23 mouse cellular contexts compared by ENCODE assay signal in genomic region chr7:98484878-98485277, GRCm38 (mm10). TPM values are rescaled to one million over a fixed set of nuclear protein-coding genes. Genes with fewer than 3 reads are reported as not detected.
DNase-seq lines count a peak whose midpoint lies in the region; TF ChIP-seq lines count a peak whose summit lies in the region.
"Had no signal": no experiment of that assay in that cellular context is flagged by ENCODE, and none has a peak within 500 bp of the region (broad histone marks: within the 10 kb centered on the region; RNA-seq: fewer than 3 reads in every experiment).

No protein-coding gene starts in this region.

- no peak overlapping the region for H3K4me3 ChIP-seq in left cerebral cortex, adult 2 months
- H3K4me3 ChIP-seq: forebrain, embryonic 10.5 days; forebrain, embryonic 13.5 days; heart, embryonic 12.5 days; heart, embryonic 15.5 days; hindbrain, embryonic 10.5 days; hindbrain, embryonic 13.5 days; intestine, embryonic 15.5 days had no signal

- intact Hi-C loops in left cerebral cortex, adult 2 months (cut with DNase I), result loop anchor here (5.0 kb wide), 1 partner anchor 212 kb away; no protein-coding TSS in a partner anchor
- intact Hi-C loops in left cerebral cortex, postnatal 36 days (cut with DNase I), result loop anchor here (5.0 kb wide), 4 partner anchors 57 to 352 kb away; partner anchors contain the start of gene Wnt11

- TF ChIP-seq CTCF in left cerebral cortex, adult 2 months (IDR thresholded peaks at IDR 0.05), result no peak

- peak overlapping the region; percentile 47; the same call in 1 of the 2 replicates for H3K27ac ChIP-seq in left cerebral cortex, adult 2 months
- H3K27ac ChIP-seq: forebrain, embryonic 10.5 days; forebrain, embryonic 13.5 days; hindbrain, embryonic 10.5 days; hindbrain, embryonic 13.5 days; intestine, embryonic 15.5 days had no signal

- DNase-seq in left cerebral cortex, adult 2 months (ENCODE audit: extremely low spot score in 1 of 2, low spot score in 2 of 2), result no peak
- DNase-seq in left cerebral cortex, postnatal 36 days (ENCODE audit: low spot score in 2 of 2), result no peak
- peak; percentile 48 for DNase-seq in CD4-positive, CD25-positive, alpha-beta regulatory T cell, adult 2 months (ENCODE audit: low read depth, low spot score)
- DNase-seq in brain, adult 2 months (ENCODE audit: low read depth, low spot score), result peak; percentile 47
- no peak for DNase-seq in thymus, postnatal 14 days
- DNase-seq in right cerebral cortex, postnatal 10 days (ENCODE audit: low spot score in 2 of 2), result no peak
- DNase-seq: adrenal gland, adult 2 months; adrenal gland, postnatal 14 days; cerebellum, adult 11-12 months; cerebellum, adult 9-10 months; cerebellum, postnatal 14 days; gastrocnemius, postnatal 10 days; gastrocnemius, postnatal 36 days had no signal

RNA-seq across cellular contexts. Expression of gene Lrrc32, which starts 4.2 kb away (rescaled TPM):
- 1 to 10 TPM; 5.0 to 8.0 TPM for total RNA-seq in left cerebral cortex, adult 2 months (2021)
- 1 to 10 TPM; 5.8 to 6.0 TPM for total RNA-seq in left cerebral cortex, postnatal 36 days (2021)
- total RNA-seq: granulocyte monocyte progenitor cell, adult 5-6 weeks; MEL had no signal

RNA-seq across cellular contexts. Expression of gene Gucy2d, which starts 44.7 kb away (rescaled TPM):
- total RNA-seq in left cerebral cortex, adult 2 months (2021), result not detected
- total RNA-seq in left cerebral cortex, postnatal 36 days (2021), result under 1 TPM in 1 of 2 experiments, not detected in 1; 0.11 TPM
- total RNA-seq: adrenal gland, adult 2 months; adrenal gland, postnatal 14 days; adrenal gland, postnatal 4 days; gastrocnemius, postnatal 10 days; granulocyte monocyte progenitor cell, adult 5-6 weeks; MEL had no signal

Comparison
In these comparisons a context has a peak if more than half of its experiments do, and no peak if none do; other contexts are left out.
1. DNase-seq: peak in CD4-positive, CD25-positive, alpha-beta regulatory T cell, adult 2 months (single experiment) and brain, adult 2 months (single experiment); none in left cerebral cortex, adult 2 months (0 of 2), left cerebral cortex, postnatal 36 days (0 of 2), thymus, postnatal 14 days (single experiment) and right cerebral cortex, postnatal 10 days (0 of 2).